Mouse (Mus musculus): ENCODE data around the gene Lypd5. TPM values are rescaled to one million over a fixed set of nuclear protein-coding genes. Genes with fewer than 3 reads are reported as not detected.

Lypd5 gene
- polyA plus RNA-seq, 1 experiment: not detected

- Histone ChIP-seq H3K27ac (ENCODE audit: insufficient read depth, low read depth, low read length) (0 out of 2 replicates have a peak overlapping the region, but pooled peaks have one; percentile 15), H3K4me1 (ENCODE audit: control insufficient read depth, insufficient read depth, low read length) (peaks cover 11% of the 10 kb centered on the region), H3K4me3 (ENCODE audit: insufficient read depth, low read depth, low read length) (peak overlapping the region; percentile 25)
- 3% methylated on average over 13 of the region's 13 CpGs for WGBS
- TF ChIP-seq POLR2A (IDR thresholded peaks at IDR 0.05; ENCODE audit: insufficient read depth, low read depth, low read length) (no peak), CTCF (IDR thresholded peaks at IDR 0.05; ENCODE audit: insufficient read depth, low read depth, low read length) (no peak)
These were observed 23.3 kb upstream of the Lypd5 start for GRCm38 (mm10) chr7:24325675-24326128.

- Histone ChIP-seq H3K27ac (ENCODE audit: insufficient read depth, low read depth, low read length) (peak overlapping the region; percentile 38; the same call in 1 of the 2 replicates), H3K4me1 (ENCODE audit: control insufficient read depth, insufficient read depth, low read length) (peaks cover 11% of the 10 kb centered on the region), H3K4me3 (ENCODE audit: insufficient read depth, low read depth, low read length) (peak overlapping the region; percentile 25; the same call in 1 of the 2 replicates)
- WGBS: 33% methylated on average over 20 of the region's 20 CpGs
- TF ChIP-seq POLR2A (IDR thresholded peaks at IDR 0.05; ENCODE audit: insufficient read depth, low read depth, low read length): no peak
- no peak for TF ChIP-seq CTCF (IDR thresholded peaks at IDR 0.05; ENCODE audit: insufficient read depth, low read depth, low read length)
These were observed 22.5 kb upstream of the Lypd5 start for GRCm38 (mm10) chr7:24326273-24327135.

- TF ChIP-seq CTCF (IDR thresholded peaks at IDR 0.05; ENCODE audit: insufficient read depth, low read depth, low read length) (no peak), POLR2A (IDR thresholded peaks at IDR 0.05; ENCODE audit: insufficient read depth, low read depth, low read length) (no peak)
- Histone ChIP-seq H3K27ac (ENCODE audit: insufficient read depth, low read depth, low read length) (no peak overlapping the region), H3K4me3 (ENCODE audit: insufficient read depth, low read depth, low read length) (no peak overlapping the region), H3K4me1 (ENCODE audit: control insufficient read depth, insufficient read depth, low read length) (peaks cover 11% of the 10 kb centered on the region)
- 91% methylated on average over 14 of the region's 14 CpGs for WGBS
These were observed 21.6 kb upstream of the Lypd5 start for GRCm38 (mm10) chr7:24327281-24327975.

GRCm38 (mm10) chr7:24333304-24333986 lies 15.6 kb upstream of the Lypd5 start, which contains the start of gene Tescl:
Gene Tescl, minus strand, starts transcription at chr7:24333936.
- no peak for TF ChIP-seq POLR2A (IDR thresholded peaks at IDR 0.05; ENCODE audit: insufficient read depth, low read depth, low read length)
- no peak for TF ChIP-seq CTCF (IDR thresholded peaks at IDR 0.05; ENCODE audit: insufficient read depth, low read depth, low read length)
- WGBS: 54% methylated on average over 49 of the region's 49 CpGs
- no peak within 1 kb of the TSS for H3K4me3 ChIP-seq (ENCODE audit: insufficient read depth, low read depth, low read length)

GRCm38 (mm10) chr7:24335699-24336309 lies 13.2 kb upstream of the Lypd5 start:
- Histone ChIP-seq H3K4me3 (ENCODE audit: insufficient read depth, low read depth, low read length) (no peak overlapping the region), H3K27ac (ENCODE audit: insufficient read depth, low read depth, low read length) (no peak overlapping the region), H3K4me1 (ENCODE audit: control insufficient read depth, insufficient read depth, low read length) (no peaks in the 10 kb centered on the region; the same call in 1 of the 2 replicates)
- WGBS: 11% methylated on average over 5 of the region's 5 CpGs
- no peak for TF ChIP-seq POLR2A (IDR thresholded peaks at IDR 0.05; ENCODE audit: insufficient read depth, low read depth, low read length)
- TF ChIP-seq CTCF (IDR thresholded peaks at IDR 0.05; ENCODE audit: insufficient read depth, low read depth, low read length): no peak

More at GRCm38 (mm10) chr7:24333304-24333986, 15.6 kb upstream of the Lypd5 start, which contains the start of gene Tescl:
- H3K27ac ChIP-seq (ENCODE audit: insufficient read depth, low read depth, low read length): no peak within 1 kb of the TSS
- no peaks in the 10 kb centered on the region; the same call in 1 of the 2 replicates for H3K4me1 ChIP-seq (ENCODE audit: control insufficient read depth, insufficient read depth, low read length)

- no peak for TF ChIP-seq CTCF (IDR thresholded peaks at IDR 0.05; ENCODE audit: insufficient read depth, low read depth, low read length)
- TF ChIP-seq POLR2A (IDR thresholded peaks at IDR 0.05; ENCODE audit: insufficient read depth, low read depth, low read length): no peak
- no peaks in the 10 kb centered on the region; the same call in 1 of the 2 replicates for H3K4me1 ChIP-seq (ENCODE audit: control insufficient read depth, insufficient read depth, low read length)
- no peak overlapping the region for H3K27ac ChIP-seq (ENCODE audit: insufficient read depth, low read depth, low read length)
- no peak overlapping the region for H3K4me3 ChIP-seq (ENCODE audit: insufficient read depth, low read depth, low read length)
- WGBS: 40% methylated on average over 2 of the region's 2 CpGs
These were observed 10.8 kb upstream of the Lypd5 start for GRCm38 (mm10) chr7:24338241-24338640.

GRCm38 (mm10) chr7:24343701-24344272 lies 5.2 kb upstream of the Lypd5 start:
- Histone ChIP-seq H3K27ac (ENCODE audit: insufficient read depth, low read depth, low read length) (no peak overlapping the region), H3K4me1 (ENCODE audit: control insufficient read depth, insufficient read depth, low read length) (no peaks in the 10 kb centered on the region), H3K4me3 (ENCODE audit: insufficient read depth, low read depth, low read length) (no peak overlapping the region)
- TF ChIP-seq CTCF (IDR thresholded peaks at IDR 0.05; ENCODE audit: insufficient read depth, low read depth, low read length): no peak
- no peak for TF ChIP-seq POLR2A (IDR thresholded peaks at IDR 0.05; ENCODE audit: insufficient read depth, low read depth, low read length)
- WGBS: 61% methylated on average over 7 of the region's 7 CpGs

- WGBS: 71% methylated on average over 5 of the region's 5 CpGs
- TF ChIP-seq CTCF (IDR thresholded peaks at IDR 0.05; ENCODE audit: insufficient read depth, low read depth, low read length) (no peak), POLR2A (IDR thresholded peaks at IDR 0.05; ENCODE audit: insufficient read depth, low read depth, low read length) (no peak)
These were observed 2.6 kb upstream of the Lypd5 start for GRCm38 (mm10) chr7:24346444-24346843.

More at GRCm38 (mm10) chr7:24346444-24346843, 2.6 kb upstream of the Lypd5 start:
- H3K4me3 ChIP-seq (ENCODE audit: insufficient read depth, low read depth, low read length): no peak overlapping the region
- H3K27ac ChIP-seq (ENCODE audit: insufficient read depth, low read depth, low read length): no peak overlapping the region
- no peaks in the 10 kb centered on the region for H3K4me1 ChIP-seq (ENCODE audit: control insufficient read depth, insufficient read depth, low read length)

Measured in olfactory bulb, adult 2 months (tissue).